Mouse (Mus musculus): ENCODE data around the gene Dlx5.

The Dlx5 gene

GRCm38 (mm10) chr6:6859950-6860410 is 21.9 kb downstream of the Dlx5 start:
- DNase-seq (ENCODE audit: inconsistent ontology term), result no peak

- no peak for DNase-seq (ENCODE audit: inconsistent ontology term)
Observed at GRCm38 (mm10) chr6:6859111-6859949, 22.6 kb downstream of the Dlx5 start.

- no peak for DNase-seq (ENCODE audit: inconsistent ontology term)
Observed at GRCm38 (mm10) chr6:6858571-6858970, 23.3 kb downstream of the Dlx5 start.

- DNase-seq (ENCODE audit: inconsistent ontology term), result no peak
Observed at GRCm38 (mm10) chr6:6857766-6858165, 24.1 kb downstream of the Dlx5 start.

GRCm38 (mm10) chr6:6856881-6857280 is 25.0 kb downstream of the Dlx5 start:
- no peak for DNase-seq (ENCODE audit: inconsistent ontology term)

- DNase-seq (ENCODE audit: inconsistent ontology term), result no peak
Observed at GRCm38 (mm10) chr6:6856316-6856715, 25.6 kb downstream of the Dlx5 start.

GRCm38 (mm10) chr6:6855746-6856185 is 26.1 kb downstream of the Dlx5 start:
- no peak for DNase-seq (ENCODE audit: inconsistent ontology term)

GRCm38 (mm10) chr6:6854902-6855745 is 26.8 kb downstream of the Dlx5 start:
- no peak for DNase-seq (ENCODE audit: inconsistent ontology term)

GRCm38 (mm10) chr6:6854176-6854575 is 27.7 kb downstream of the Dlx5 start:
- no peak for DNase-seq (ENCODE audit: inconsistent ontology term)

GRCm38 (mm10) chr6:6852944-6853343 is 28.9 kb downstream of the Dlx5 start:
- DNase-seq (ENCODE audit: inconsistent ontology term), result no peak

- no peak for DNase-seq (ENCODE audit: inconsistent ontology term)
Observed at GRCm38 (mm10) chr6:6851166-6851565, 30.7 kb downstream of the Dlx5 start.

- no peak for DNase-seq (ENCODE audit: inconsistent ontology term)
Observed at GRCm38 (mm10) chr6:6850324-6851060, 31.4 kb downstream of the Dlx5 start.

- DNase-seq (ENCODE audit: inconsistent ontology term), result no peak
Observed at GRCm38 (mm10) chr6:6849744-6850143, 32.1 kb downstream of the Dlx5 start.

GRCm38 (mm10) chr6:6848541-6848940 is 33.3 kb downstream of the Dlx5 start:
- DNase-seq (ENCODE audit: inconsistent ontology term), result no peak

- DNase-seq (ENCODE audit: inconsistent ontology term), result no peak
Observed at GRCm38 (mm10) chr6:6833301-6833700, 48.6 kb downstream of the Dlx5 start.

GRCm38 (mm10) chr6:6830446-6830845 is 51.4 kb downstream of the Dlx5 start:
- DNase-seq (ENCODE audit: inconsistent ontology term), result no peak

All from Muller cell, postnatal 12 days (primary cell).